Mouse (Mus musculus): Measurements from ENCODE around the gene Srpk1.
"Not testable (repeated sequence)": the region's sequence is repeated elsewhere in the genome, so short reads cannot be mapped to it uniquely, and the experiment has no call there.

Gene Srpk1

GRCm38 (mm10) chr17:28556635-28557396 is 65.7 kb downstream of the Srpk1 start:
- in situ Hi-C loops (cut with MboI, MseI): no loop called here

GRCm38 (mm10) chr17:28554021-28554420 is 68.5 kb downstream of the Srpk1 start:
- in situ Hi-C loops (cut with MboI, MseI): not testable (repeated sequence)

GRCm38 (mm10) chr17:28553040-28553793 is 69.3 kb downstream of the Srpk1 start:
- in situ Hi-C loops (cut with MboI, MseI): no loop called here

GRCm38 (mm10) chr17:28549111-28549510 is 73.4 kb downstream of the Srpk1 start, which contains the start of gene Clpsl2:
TSS of gene Clpsl2 (plus strand) at chr17:28549411.
- in situ Hi-C loops (cut with MboI, MseI): no loop called here

- in situ Hi-C loops (cut with MboI, MseI): no loop called here
Measured at GRCm38 (mm10) chr17:28548550-28548949, 74.0 kb downstream of the Srpk1 start.

- in situ Hi-C loops (cut with MboI, MseI): no loop called here
Measured at GRCm38 (mm10) chr17:28546925-28547324, 75.6 kb downstream of the Srpk1 start.

GRCm38 (mm10) chr17:28537881-28538280 is 84.6 kb downstream of the Srpk1 start:
- in situ Hi-C loops (cut with MboI, MseI): loop anchor here (10.0 kb wide), 1 partner anchor 153 kb away; no protein-coding TSS in a partner anchor

Data from T-helper 2 cell (primary cell).